Mouse (Mus musculus) E14TG2a.4 (cell line): Measurements from ENCODE around the gene Bsn.

Experiments
- CTCF ChIP-seq: conservative IDR thresholded peaks from 2 replicates; pipeline ENCODE4 v1.5.1; 2014; ENCODE audit warnings: low read length
- NANOG ChIP-seq: IDR thresholded peaks from 2 replicates; pipeline ENCODE4 v1.6.1; 2014; ENCODE audit warnings: borderline replicate concordance, low read length, mixed read lengths
- POU5F1 ChIP-seq: IDR thresholded peaks from 2 replicates; pipeline ENCODE4 v1.6.1; 2014; ENCODE audit warnings: low read length, borderline replicate concordance

- TF ChIP-seq CTCF (no peak), NANOG (no peak), POU5F1 (no peak)
These were observed 96.6 kb downstream of the Bsn start for GRCm38 (mm10) chr9:108093586-108093985.
